Mouse (Mus musculus): Measurements from ENCODE around the gene Pde8b.

Pde8b gene

DNA sequence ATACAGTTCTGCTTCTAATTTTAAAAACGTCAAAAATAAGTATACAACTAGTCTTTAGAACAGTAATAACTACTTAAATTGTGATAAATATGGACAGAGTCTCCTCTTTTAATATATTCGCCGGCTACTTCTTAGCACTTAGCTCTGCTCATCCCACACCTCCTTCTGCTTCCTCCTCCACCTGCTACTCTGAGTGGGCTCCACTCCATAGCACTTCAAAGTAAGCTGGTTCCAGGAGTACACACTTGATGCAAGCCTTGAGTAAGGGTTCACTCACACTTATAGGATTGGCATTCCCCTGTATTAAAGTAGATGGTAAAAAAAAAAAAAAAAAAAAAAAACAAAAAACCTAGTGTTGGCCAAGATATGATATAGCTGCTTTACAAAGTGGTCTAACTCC, 89.9 kb downstream of the Pde8b start:
- DNase-seq (ENCODE audit: inconsistent age in 2 of 2, low spot score in 1 of 2): no peak

DNA sequence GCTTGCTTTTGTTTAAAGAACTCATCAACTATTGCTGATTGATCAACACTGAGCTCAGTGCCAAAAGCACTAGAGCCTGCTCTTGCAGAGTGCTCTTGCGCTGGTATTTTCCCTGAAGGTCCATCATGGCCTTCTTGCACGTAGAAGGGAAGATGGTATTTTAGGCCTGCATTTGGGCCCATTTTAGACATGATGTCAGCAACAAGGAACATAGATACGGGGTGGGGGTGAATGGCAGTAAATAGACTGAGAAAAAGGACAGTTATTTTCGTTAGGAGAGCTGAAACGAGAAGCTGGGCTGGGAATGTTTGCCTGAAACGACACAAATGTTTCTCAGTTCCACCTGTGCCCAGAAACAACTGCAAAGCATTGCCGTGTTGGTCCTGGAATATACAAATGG, 91.2 kb downstream of the Pde8b start:
- no peak for DNase-seq (ENCODE audit: inconsistent age in 2 of 2, low spot score in 1 of 2)

DNA sequence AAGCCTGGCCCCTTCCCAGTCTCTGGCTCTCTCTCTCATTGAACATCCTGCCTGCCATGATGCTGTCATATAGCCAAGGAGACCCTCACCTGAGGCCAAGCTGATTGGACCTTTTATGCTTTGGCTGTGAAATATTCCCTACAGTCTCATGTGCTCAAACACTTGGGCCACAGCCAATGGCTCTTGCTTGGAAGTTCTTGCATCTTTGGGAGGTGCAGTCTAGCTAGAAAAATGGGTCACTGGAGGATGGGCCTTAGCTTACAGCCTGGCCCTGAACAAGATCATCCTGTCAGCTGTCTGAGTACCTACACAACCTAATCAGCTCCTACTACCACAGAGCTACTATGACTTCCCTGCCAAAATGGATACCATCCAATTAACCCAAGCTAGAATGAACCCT, 105.4 kb downstream of the Pde8b start:
- peak; percentile 37 to 82 for DNase-seq (ENCODE audit: inconsistent age in 2 of 2, low spot score in 1 of 2)

DNA sequence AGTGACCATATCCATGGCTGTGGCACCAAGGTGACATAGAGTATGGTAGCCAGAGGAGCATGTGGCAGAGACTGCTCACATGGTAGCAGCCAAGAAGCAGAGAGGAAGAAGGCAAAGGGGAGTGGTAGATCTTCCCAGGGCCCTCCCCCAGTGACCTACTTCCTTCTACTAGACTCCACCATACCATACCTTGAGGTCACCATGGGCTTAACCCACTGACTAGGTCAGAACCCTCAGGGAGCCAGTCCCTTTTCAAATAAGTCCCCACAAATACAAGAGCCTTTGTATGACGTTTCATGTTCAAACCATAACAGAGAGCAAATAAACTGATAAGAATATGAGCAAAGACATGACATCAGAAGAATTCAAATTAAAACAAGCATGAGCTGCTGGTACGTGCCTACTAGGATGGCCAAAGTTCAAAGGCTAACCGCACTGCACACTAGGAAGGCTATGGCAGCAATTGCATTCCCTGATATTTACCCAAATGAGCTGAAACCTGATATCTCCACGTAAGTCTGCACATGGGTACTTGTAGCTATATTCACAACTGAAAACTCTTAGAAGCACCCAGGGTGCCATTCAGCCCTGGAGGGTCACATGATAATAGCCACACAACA, 109.6 kb downstream of the Pde8b start:
- no peak for DNase-seq (ENCODE audit: inconsistent age in 2 of 2, low spot score in 1 of 2)

DNA sequence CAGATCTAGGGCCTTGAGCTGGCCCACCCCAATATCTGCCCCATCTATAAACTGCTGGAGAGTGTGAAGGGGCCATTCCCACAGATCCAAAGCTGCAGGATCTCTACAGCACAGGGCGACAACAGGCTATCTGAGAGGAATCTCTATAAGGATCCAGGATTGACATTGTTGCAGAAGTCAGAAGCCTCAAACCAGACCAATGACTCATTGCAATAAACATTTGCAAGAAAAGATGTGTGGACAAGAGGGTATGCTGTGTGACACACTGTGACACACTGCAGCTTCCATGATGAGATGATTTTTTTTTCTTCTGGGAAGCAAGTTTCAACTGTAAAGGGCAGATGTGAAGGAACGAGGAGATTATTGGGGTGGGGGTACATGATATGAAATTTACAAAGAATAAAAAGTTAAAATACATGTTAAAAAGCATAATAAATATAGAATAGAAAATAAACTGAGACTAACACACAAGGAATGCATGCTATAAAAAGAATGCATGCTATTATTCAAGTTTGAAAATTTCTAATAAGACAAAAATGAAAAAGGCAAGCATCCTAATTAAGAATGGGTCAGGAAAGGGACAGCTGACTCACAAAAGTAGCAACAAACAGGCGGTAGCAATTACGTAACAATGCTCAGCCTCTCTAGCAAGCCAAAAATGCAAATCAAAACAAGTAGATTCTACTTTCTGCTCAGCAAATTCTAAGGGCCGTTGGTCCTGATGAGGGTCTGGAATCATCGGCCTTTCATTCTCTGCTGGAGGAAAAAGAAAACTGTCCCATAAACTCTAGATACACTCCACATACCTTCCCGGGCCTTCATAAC, 114.6 kb downstream of the Pde8b start:
- peak in 1 of 2 experiments; percentile 60 for DNase-seq (ENCODE audit: inconsistent age in 2 of 2, low spot score in 1 of 2)

DNA sequence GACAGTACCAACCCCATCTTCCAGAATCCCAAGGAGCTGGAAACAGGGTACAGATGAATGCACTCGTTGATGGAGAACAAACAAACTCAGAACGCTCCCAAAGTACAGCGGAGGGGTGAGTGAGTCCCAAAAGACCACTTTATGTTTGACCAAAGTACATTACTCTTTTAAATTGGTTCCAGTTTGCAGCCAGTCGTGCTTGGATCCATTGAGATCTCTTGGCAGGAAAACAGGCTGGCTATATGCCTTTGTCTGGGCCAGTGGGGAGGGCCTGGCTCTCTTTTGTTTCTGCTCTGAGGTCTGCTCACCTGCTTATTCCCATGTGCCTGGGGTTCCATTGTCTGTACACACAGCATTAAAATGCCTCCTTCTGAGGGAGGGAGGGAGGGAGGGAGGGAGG, 118.3 kb downstream of the Pde8b start:
- DNase-seq (ENCODE audit: inconsistent age in 2 of 2, low spot score in 1 of 2): no peak

DNA sequence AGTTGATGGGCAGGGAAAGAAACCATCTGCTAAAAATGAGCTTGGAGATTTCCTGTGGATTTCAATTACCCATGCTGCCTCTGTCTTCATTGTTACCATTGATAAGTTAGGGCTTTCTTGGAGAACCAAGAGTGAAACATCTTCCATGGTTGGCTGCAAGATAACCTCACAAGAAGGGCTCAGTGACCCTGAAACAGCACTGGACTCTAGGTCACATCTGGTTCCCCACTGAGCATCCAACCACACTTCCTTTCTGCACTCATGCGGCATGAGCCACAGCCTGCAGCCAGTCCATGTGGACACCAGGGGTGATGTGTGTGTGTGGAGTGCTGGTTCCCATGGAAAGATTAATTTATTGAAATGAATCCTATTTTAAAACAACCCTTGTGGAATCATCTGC, 119.1 kb downstream of the Pde8b start:
- DNase-seq (ENCODE audit: inconsistent age in 2 of 2, low spot score in 1 of 2): no peak

DNA sequence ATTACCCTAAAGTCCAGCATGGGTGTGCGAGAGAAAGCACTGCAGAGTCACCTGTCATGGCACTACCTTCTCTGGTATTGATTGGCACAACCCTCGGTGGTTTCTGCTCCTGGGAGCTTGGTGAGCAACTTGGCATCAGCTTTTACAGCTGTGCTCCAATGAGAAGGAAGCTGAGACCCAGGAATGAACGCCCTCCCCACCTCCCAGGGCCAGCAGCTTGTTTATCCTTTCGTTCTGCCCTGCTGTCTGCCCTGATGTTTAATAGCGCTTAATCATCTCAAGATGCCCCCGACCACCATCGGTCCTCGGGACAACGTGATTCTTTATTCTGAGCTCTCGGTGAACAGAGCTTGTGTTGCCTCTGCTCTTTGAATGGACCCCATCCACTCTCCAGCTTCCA, 122.8 kb downstream of the Pde8b start:
- no peak for DNase-seq (ENCODE audit: inconsistent age in 2 of 2, low spot score in 1 of 2)

DNA sequence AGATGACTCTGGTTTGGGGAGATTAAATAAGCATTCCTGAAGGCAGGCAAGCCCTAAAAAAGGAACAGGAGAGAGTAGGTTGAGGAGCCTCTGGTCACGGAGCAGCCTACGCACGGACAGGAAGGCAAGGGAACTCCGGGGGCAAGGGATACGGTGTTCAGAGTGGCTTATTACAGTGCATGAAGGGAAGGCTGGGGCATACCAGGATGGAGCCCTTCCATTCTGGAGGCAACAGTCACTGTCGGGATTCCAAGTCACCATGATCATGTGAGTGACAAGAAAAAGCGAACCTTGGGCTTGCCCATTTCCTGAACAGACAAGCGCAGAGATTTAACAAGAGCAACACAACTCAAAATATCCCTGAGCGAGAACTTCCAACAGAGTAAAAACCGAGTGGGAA, 123.3 kb downstream of the Pde8b start:
- DNase-seq (ENCODE audit: inconsistent age in 2 of 2, low spot score in 1 of 2): no peak

DNA sequence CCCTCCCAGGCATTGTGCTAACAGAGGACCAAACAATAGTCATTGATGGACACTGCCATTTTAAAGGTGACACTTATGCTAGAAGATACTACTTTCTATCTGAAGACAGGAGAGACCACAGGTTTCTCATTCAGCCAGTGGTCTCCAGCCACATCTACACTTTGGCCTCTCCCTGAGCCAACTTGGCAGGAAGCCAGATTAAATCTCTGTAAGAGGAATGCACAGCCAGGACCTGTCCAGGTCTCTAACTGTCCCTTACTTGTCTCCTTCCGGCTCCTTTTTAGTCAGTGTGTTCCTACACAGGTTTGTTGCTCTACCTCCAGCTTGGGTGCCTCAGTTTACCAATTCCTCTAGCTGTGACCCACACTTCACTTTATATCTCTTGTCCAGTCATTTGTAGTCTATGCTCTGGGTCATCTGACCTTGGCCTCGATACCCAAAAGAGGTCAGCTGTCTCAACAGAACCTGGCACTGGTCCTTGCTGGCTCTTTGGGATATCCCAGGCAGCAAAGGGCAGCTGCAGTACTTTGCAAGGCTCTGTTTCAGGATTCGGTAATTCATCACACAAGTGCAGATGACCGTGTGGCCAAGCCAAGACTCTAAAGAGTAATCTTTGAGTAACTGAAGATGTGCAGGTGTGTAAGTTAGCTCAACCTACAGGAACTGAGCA, 124.5 kb downstream of the Pde8b start:
- peak; percentile 36 to 79 for DNase-seq (ENCODE audit: inconsistent age in 2 of 2, low spot score in 1 of 2)

DNA sequence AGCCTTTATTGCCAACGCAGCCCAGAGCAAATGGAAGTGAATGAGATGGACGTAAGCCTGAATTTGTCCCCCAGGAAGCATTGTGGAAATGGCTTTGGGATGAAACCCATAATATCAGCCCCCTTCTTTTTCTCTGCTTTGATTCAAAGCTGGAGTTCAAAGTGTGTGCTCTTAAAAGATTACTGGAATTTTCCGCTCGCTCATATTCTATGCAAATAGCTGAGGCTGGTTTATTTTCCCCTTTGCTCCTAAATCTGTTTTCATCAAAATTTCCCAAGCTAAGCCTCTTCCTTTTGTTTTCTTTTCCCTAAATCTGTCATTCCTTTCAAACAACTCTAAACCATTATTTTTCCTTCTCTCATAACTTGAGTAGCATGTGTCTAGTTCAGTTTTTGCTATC, 129.6 kb downstream of the Pde8b start:
- no peak for DNase-seq (ENCODE audit: inconsistent age in 2 of 2, low spot score in 1 of 2)

DNA sequence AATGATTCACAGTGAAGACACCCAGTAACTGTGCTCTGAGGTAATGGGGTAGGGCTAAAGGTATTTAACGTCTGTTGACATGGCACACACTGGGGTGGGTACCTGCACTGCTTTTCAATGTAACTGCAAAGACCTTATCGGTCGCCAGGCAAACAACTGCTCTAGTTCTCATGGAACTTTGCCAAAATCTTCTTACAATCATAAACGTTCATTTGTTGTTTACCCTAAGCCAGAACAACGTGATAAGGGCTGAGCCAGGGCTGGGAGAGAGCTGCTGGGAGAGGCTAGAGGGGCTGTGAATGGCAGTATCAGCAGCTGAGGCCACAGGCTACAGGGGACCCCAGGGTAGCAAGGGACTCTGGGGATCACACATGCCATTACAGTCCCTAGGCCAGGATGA, 136.4 kb downstream of the Pde8b start:
- peak in 1 of 2 experiments; percentile 65 for DNase-seq (ENCODE audit: inconsistent age in 2 of 2, low spot score in 1 of 2)

DNA sequence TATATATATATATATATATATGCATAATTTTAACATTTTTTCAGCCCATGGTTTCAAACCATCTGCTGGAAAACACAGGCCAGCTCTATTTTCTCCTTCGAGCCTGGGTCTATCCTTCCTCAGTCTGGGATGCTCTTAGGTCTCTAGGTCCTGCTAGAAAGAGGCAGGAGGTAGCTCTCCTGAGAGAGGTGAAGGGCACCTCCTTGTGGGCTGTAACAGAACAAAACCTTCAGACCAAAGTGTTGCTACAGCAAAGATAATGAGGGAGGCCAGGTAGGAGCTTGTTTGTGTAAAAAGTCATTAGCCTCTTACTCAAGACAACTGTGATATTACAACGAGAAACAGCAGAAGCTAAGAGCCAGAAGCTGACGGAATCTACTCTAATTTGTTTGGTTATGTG, 140.6 kb downstream of the Pde8b start:
- DNase-seq (ENCODE audit: inconsistent age in 2 of 2, low spot score in 1 of 2): peak in 1 of 2 experiments; percentile 51

DNA sequence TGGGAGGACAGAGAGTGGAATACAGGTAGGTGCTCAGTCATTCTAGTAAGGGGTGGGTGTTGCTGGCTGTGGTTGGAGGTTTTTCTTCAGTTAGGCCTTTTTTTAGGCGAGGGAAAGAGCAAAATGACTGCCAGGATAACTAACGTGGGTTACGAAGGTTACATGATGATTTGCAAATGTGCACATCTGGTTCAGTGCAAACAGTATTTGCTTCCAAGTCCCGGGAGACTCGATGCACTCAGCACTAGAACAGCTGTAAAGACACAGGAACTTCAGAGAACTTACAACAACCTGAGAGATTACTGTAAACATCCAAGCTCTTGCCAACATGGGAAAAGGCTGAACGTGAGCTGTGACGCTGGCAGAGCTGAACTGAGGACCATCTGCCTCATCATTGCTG, 142.1 kb downstream of the Pde8b start:
- no peak for DNase-seq (ENCODE audit: inconsistent age in 2 of 2, low spot score in 1 of 2)

DNA sequence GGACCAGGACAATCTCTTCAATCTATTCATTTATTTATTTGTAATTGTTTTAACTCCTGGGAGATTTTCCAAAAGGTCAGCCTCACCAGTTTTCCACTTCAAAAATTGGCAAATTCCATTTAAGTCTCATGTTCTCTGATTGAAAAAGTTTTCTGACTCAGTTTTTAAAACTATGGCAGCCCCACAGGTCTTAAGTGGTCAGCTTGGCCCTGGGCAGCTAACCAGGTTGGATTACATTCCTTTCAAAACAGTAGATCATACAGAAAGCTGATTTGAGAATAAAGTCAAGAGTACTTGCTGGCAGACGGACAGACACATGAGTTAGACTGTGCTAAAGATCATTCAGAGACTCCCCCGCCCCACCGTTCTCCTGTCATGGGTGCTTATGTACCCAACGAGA, 145.3 kb downstream of the Pde8b start:
- DNase-seq (ENCODE audit: inconsistent age in 2 of 2, low spot score in 1 of 2): no peak

DNA sequence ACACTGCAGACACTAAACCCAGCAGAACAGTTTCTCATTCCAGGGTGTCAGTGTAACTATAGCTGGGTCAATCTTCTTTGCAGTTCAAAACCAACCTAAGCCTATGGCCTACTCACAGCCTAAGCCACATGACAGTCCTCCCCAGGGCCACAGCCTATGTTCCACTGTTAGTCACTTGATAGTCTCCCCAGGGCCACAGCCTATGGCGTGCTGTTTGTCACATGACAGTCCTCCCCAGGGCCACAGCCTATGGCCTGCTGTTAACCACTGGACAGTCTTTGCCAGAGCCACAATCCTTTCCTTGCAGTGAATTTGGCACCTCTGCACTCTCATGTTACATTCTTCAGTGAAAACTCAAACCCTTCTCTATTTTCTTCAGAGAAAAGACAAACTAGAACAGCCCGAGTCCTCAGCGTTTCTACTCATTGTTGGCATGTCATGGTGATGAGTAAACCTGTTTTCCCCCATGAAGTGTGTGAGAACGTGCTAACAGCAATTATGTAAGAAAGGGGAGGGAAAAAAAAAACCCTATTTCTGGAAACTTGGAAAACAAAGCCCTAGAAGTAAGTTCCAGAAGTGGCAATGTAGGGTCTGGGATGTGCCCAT, 147.0 kb downstream of the Pde8b start:
- peak in 1 of 2 experiments; percentile 49 for DNase-seq (ENCODE audit: inconsistent age in 2 of 2, low spot score in 1 of 2)

DNA sequence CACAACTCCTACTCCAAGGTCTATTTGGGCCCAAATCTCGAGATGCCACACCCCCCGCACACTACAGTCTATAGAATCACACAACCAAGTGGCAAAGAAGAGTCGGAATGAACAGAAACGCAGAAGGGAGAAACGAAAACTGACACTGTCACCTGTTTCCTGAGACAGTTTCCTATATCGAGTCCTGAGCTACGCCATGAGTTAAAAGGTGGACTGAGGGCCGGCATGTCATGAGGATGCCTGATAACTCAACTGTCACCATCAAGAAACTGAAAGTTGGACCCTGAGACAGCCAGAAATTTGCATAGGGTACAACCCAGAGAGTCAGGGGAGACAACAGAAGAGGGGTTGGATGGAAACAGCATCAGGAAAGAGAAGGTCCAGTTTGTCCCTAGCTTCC, 148.8 kb downstream of the Pde8b start:
- no peak for DNase-seq (ENCODE audit: inconsistent age in 2 of 2, low spot score in 1 of 2)

DNA sequence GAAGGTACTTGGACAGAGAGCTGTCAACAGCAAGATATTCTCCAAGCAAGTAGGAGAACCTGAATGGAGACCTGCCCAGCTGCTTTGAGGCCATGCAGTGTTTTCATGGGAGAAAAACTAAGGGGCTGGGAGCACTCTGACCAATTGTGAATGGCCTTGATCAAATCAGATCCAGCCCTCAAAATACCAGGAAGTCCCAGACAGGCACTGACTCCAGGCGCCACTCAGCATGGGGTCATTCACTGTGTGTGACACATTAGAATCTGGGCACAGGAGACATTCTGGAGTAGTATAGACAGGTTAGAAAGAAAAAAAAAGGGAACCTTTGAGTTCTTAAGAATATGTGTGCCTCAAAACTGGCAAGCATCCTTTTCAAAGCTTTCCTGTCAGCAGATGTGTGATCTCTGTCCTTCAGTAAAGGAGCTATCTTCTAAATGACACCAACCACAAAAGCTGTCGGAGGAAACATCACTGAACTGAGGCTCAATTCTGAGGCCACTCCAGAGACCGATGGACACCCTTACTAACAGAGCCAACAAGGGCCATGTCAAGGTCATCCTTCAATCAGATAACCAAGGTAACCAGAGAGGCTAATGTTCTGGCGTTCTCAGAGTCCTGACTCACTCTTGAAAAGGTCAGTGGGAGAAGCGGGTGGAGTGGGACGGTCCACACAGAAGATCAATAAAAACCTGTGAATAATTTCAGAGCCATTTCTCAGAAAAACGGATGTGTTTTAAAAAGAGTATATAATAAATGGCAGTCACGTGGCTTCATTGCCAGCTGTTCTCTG, 151.0 kb downstream of the Pde8b start:
- DNase-seq (ENCODE audit: inconsistent age in 2 of 2, low spot score in 1 of 2): peak; percentile 78 to 90

DNA sequence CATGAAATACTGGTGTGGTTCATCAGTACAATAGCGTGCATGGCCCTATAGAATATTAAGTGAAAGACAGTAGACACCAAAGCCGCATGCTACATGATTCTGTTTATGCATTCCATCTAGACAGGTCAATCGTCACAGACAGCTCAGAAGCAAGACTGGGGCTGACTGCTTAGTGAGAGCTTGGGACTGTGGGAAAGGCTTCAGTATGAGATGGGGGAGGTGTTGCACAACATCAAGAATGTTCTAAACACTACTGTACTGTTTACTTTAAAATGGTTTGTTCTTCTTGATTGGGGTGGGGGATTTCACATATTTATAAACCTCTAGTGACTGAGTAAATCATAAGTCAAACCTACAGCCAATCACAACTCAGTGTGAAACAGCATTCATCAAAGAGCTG, 153.5 kb downstream of the Pde8b start:
- no peak for DNase-seq (ENCODE audit: inconsistent age in 2 of 2, low spot score in 1 of 2)

DNA sequence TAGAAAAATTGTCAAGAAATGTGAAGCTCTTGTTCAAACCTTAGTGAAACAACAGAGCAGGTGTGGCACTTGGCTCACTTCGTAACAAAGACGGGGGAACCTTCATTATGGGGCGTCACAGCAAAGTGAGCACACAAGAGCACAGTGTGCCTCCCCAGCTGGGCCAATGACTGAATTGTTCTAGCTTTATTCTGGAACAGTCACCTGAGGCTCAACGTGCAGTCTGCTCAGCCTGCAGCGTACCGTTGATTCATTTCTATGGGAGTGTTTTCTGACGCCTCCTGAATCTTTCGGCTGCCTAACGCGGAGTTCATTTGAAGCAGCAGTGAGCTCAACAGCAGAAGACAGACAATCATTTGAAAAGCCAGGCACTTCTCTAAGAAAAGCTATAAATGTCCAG, 154.3 kb downstream of the Pde8b start:
- DNase-seq (ENCODE audit: inconsistent age in 2 of 2, low spot score in 1 of 2): no peak

Data from adrenal gland, adult (tissue).